30 mouse cellular contexts compared by ENCODE assay signal in the genomic region with DNA sequence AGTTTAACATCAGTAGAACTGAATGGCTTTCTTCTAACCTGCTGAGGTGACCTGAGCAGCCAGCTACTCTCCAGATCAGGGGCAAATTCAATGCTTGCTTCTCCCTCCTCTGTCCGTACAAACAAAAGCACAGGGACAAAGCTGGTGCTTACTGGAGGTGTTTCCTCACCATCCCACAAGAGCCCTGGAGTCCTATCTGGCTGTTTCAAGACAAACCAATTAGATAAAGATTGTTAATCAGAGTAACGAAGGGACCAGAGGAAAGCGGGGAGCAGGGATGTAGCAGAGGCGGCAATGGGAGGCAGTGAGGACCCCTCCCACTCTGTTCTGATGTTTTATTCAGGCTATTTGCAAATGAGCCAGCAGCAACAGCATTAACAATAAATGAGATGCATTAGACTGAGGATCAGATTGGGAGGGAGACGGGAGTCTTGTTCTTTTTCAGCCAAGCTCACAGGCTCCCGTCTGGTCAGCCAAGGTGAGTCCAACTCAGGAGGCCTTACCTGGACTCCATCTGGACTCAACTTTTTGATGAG.
DNase-seq lines count a peak whose midpoint lies in the region; ATAC-seq and TF ChIP-seq lines count a peak whose summit lies in the region.
"Had no signal": no experiment of that assay in that cellular context is flagged by ENCODE, and none has a peak within 500 bp of the region (broad histone marks: within the 10 kb centered on the region; RNA-seq: fewer than 3 reads in every experiment).

No protein-coding gene starts in this region.

- no peak overlapping the region for H3K4me2 ChIP-seq in forebrain, embryonic 12.5 days
- H3K4me2 ChIP-seq in forebrain, postnatal 0 days (ENCODE audit: low read depth) = no peak overlapping the region
- no peak overlapping the region for H3K4me2 ChIP-seq in hindbrain, embryonic 15.5 days
- no peak overlapping the region for H3K4me2 ChIP-seq in hindbrain, postnatal 0 days (ENCODE audit: low read depth, low read length)
- H3K4me2 ChIP-seq in midbrain, embryonic 16.5 days (ENCODE audit: low read length) = no peak overlapping the region
- H3K4me2 ChIP-seq: forebrain, embryonic 15.5 days; kidney, embryonic 15.5 days; limb, embryonic 12.5 days; liver, embryonic 15.5 days; lung, embryonic 14.5 days had no signal

- WGBS in forebrain, embryonic 12.5 days = 52% methylated on average over 6 of the region's 6 CpGs
- WGBS in forebrain, postnatal 0 days = 37% methylated on average over 6 of the region's 6 CpGs
- 51% methylated on average over 6 of the region's 6 CpGs for WGBS in hindbrain, embryonic 15.5 days
- 58% methylated on average over 6 of the region's 6 CpGs for WGBS in hindbrain, postnatal 0 days
- 49% methylated on average over 6 of the region's 6 CpGs for WGBS in midbrain, embryonic 16.5 days

- peaks cover 15% of the 10 kb centered on the region for H3K4me1 ChIP-seq in forebrain, embryonic 12.5 days
- no peaks in the 10 kb centered on the region for H3K4me1 ChIP-seq in forebrain, postnatal 0 days (ENCODE audit: insufficient read depth)
- peaks cover 10% of the 10 kb centered on the region for H3K4me1 ChIP-seq in hindbrain, embryonic 15.5 days (replicated peaks)
- no peaks in the 10 kb centered on the region for H3K4me1 ChIP-seq in hindbrain, postnatal 0 days (ENCODE audit: insufficient read depth, low read length)
- peaks cover 14% of the 10 kb centered on the region for H3K4me1 ChIP-seq in E14TG2a.4 (replicated peaks; ENCODE audit: low read depth, low read length)
- peaks cover 19% of the 10 kb centered on the region for H3K4me1 ChIP-seq in midbrain, embryonic 16.5 days (ENCODE audit: control insufficient read depth, insufficient read depth, low read length)
- H3K4me1 ChIP-seq: heart, embryonic 10.5 days; liver, embryonic 15.5 days had no signal

- ATAC-seq in forebrain, embryonic 12.5 days (ENCODE audit: low FRiP score) = no peak
- no peak for ATAC-seq in forebrain, postnatal 0 days
- peak; percentile 30; the same call in 1 of the 2 replicates for ATAC-seq in hindbrain, embryonic 15.5 days (ENCODE audit: low FRiP score, low read depth)
- ATAC-seq in hindbrain, postnatal 0 days = no peak
- 0 out of 2 replicates have a peak, but pooled peaks have one; percentile 48 for ATAC-seq in midbrain, embryonic 16.5 days
- ATAC-seq: forebrain, embryonic 15.5 days; inflammation-experienced regulatory T-cells, adult 6 months had no signal

- no peak overlapping the region for H3K4me3 ChIP-seq in forebrain, embryonic 12.5 days (replicated peaks)
- no peak overlapping the region for H3K4me3 ChIP-seq in forebrain, postnatal 0 days (ENCODE audit: low read depth, low read length)
- H3K4me3 ChIP-seq in hindbrain, embryonic 15.5 days = no peak overlapping the region
- no peak overlapping the region for H3K4me3 ChIP-seq in hindbrain, postnatal 0 days (ENCODE audit: low read length)
- H3K4me3 ChIP-seq in E14TG2a.4 (replicated peaks; ENCODE audit: low read length) = peak overlapping the region; percentile 54; the same call in 1 of the 2 replicates
- no peak overlapping the region for H3K4me3 ChIP-seq in midbrain, embryonic 16.5 days (ENCODE audit: low read depth, low read length)
- H3K4me3 ChIP-seq: forebrain, embryonic 15.5 days; heart, embryonic 10.5 days; kidney, embryonic 15.5 days; left cerebral cortex, adult 2 months; limb, embryonic 12.5 days; liver, embryonic 15.5 days had no signal

- no peak overlapping the region for H3K9ac ChIP-seq in forebrain, embryonic 12.5 days
- no peak overlapping the region for H3K9ac ChIP-seq in forebrain, postnatal 0 days
- no peak overlapping the region for H3K9ac ChIP-seq in hindbrain, embryonic 15.5 days
- no peak overlapping the region for H3K9ac ChIP-seq in hindbrain, postnatal 0 days (replicated peaks; ENCODE audit: low read length)
- H3K9ac ChIP-seq in midbrain, embryonic 16.5 days (ENCODE audit: low read depth, low read length) = no peak overlapping the region
- H3K9ac ChIP-seq: forebrain, embryonic 15.5 days; kidney, embryonic 15.5 days; limb, embryonic 12.5 days; liver, embryonic 15.5 days; lung, embryonic 14.5 days had no signal

- no peaks in the 10 kb centered on the region for H3K36me3 ChIP-seq in forebrain, embryonic 12.5 days (replicated peaks)
- no peaks in the 10 kb centered on the region for H3K36me3 ChIP-seq in forebrain, postnatal 0 days (ENCODE audit: insufficient read depth)
- H3K36me3 ChIP-seq in hindbrain, embryonic 15.5 days = no peaks in the 10 kb centered on the region
- no peaks in the 10 kb centered on the region for H3K36me3 ChIP-seq in hindbrain, postnatal 0 days (ENCODE audit: insufficient read depth, low read length)
- H3K36me3 ChIP-seq in E14TG2a.4 (ENCODE audit: insufficient read depth, low read length) = no peaks in the 10 kb centered on the region
- no peaks in the 10 kb centered on the region for H3K36me3 ChIP-seq in midbrain, embryonic 16.5 days (ENCODE audit: control insufficient read depth, insufficient read depth, low read length)
- H3K36me3 ChIP-seq: forebrain, embryonic 15.5 days; G1E; heart, embryonic 10.5 days; kidney, embryonic 15.5 days; limb, embryonic 12.5 days; liver, embryonic 15.5 days had no signal

- H3K9me3 ChIP-seq in forebrain, embryonic 12.5 days = no peaks in the 10 kb centered on the region
- H3K9me3 ChIP-seq in forebrain, postnatal 0 days (ENCODE audit: low read length) = no peaks in the 10 kb centered on the region
- H3K9me3 ChIP-seq in hindbrain, embryonic 15.5 days = no peaks in the 10 kb centered on the region
- no peaks in the 10 kb centered on the region for H3K9me3 ChIP-seq in hindbrain, postnatal 0 days (ENCODE audit: low read length)
- no peaks in the 10 kb centered on the region for H3K9me3 ChIP-seq in E14TG2a.4 (ENCODE audit: low read length)
- H3K9me3 ChIP-seq in midbrain, embryonic 16.5 days (replicated peaks; ENCODE audit: control insufficient read depth, low read length, poor library complexity, severe bottlenecking) = no peaks in the 10 kb centered on the region
- H3K9me3 ChIP-seq: forebrain, embryonic 15.5 days; G1E; heart, embryonic 10.5 days; kidney, embryonic 15.5 days; limb, embryonic 12.5 days; liver, embryonic 15.5 days had no signal

- no peak for DNase-seq in forebrain, postnatal 0 days
- DNase-seq in hindbrain, postnatal 0 days (ENCODE audit: low spot score) = no peak
- no peak for DNase-seq in layer of hippocampus, postnatal 14 days (ENCODE audit: low spot score in 2 of 2)
- no peak for DNase-seq in frontal cortex, postnatal 14 days (ENCODE audit: low spot score in 2 of 2)
- DNase-seq: adrenal gland, postnatal 10 days; cerebellum, adult 11 months; cerebellum, adult 9-10 months; cerebellum, postnatal 36 days; gastrocnemius, postnatal 14 days; heart, postnatal 36 days; kidney, adult 11 months; kidney, postnatal 25 days; lung, embryonic 14.5 days; lung, postnatal 14 days; right cerebral cortex, adult 18-20 months; spleen, adult 18-20 months; thymus, postnatal 14 days had no signal

- no peak for TF ChIP-seq CTCF in forebrain, postnatal 0 days (IDR thresholded peaks at IDR 0.05; ENCODE audit: low read depth)
- no peak for TF ChIP-seq CTCF in hindbrain, postnatal 0 days (IDR thresholded peaks at IDR 0.05; ENCODE audit: low read depth)
- TF ChIP-seq CTCF in E14TG2a.4 (conservative IDR thresholded peaks at IDR 0.05; ENCODE audit: low read length) = no peak

- 0 out of 2 replicates have a peak overlapping the region, but pooled peaks have one; percentile 13 for H3K27ac ChIP-seq in forebrain, embryonic 12.5 days
- H3K27ac ChIP-seq in forebrain, postnatal 0 days (ENCODE audit: low read depth, low read length) = no peak overlapping the region
- no peak overlapping the region for H3K27ac ChIP-seq in hindbrain, embryonic 15.5 days (replicated peaks)
- H3K27ac ChIP-seq in hindbrain, postnatal 0 days = no peak overlapping the region
- H3K27ac ChIP-seq in midbrain, embryonic 16.5 days (ENCODE audit: low read length) = no peak overlapping the region
- H3K27ac ChIP-seq: forebrain, embryonic 15.5 days; heart, embryonic 10.5 days; kidney, embryonic 15.5 days; left cerebral cortex, adult 2 months; limb, embryonic 12.5 days; liver, embryonic 15.5 days had no signal

- H3K27me3 ChIP-seq in forebrain, embryonic 12.5 days = no peaks in the 10 kb centered on the region
- no peaks in the 10 kb centered on the region for H3K27me3 ChIP-seq in forebrain, postnatal 0 days (ENCODE audit: insufficient read depth, low read length)
- H3K27me3 ChIP-seq in hindbrain, embryonic 15.5 days = no peaks in the 10 kb centered on the region
- H3K27me3 ChIP-seq in hindbrain, postnatal 0 days (ENCODE audit: insufficient read depth, low read length) = no peaks in the 10 kb centered on the region
- H3K27me3 ChIP-seq in E14TG2a.4 (ENCODE audit: insufficient read depth, low read length) = peaks cover 2% of the 10 kb centered on the region; the same call in 1 of the 2 replicates
- H3K27me3 ChIP-seq in midbrain, embryonic 16.5 days (ENCODE audit: control insufficient read depth, insufficient read depth, low read depth, low read length) = no peaks in the 10 kb centered on the region
- H3K27me3 ChIP-seq: CH12.LX; forebrain, embryonic 15.5 days; limb, embryonic 12.5 days; liver, embryonic 15.5 days had no signal

Comparison
In these comparisons a context has a peak if more than half of its experiments do, and no peak if none do; other contexts are left out.
1. ATAC-seq: peak in hindbrain, embryonic 15.5 days (single experiment) and midbrain, embryonic 16.5 days (single experiment); none in forebrain, embryonic 12.5 days (single experiment), forebrain, postnatal 0 days (single experiment) and hindbrain, postnatal 0 days (single experiment).